Comparison of ENCODE assay signal across 8 mouse cellular contexts in genomic region chrX:50602461-50602875, GRCm38 (mm10).
DNase-seq lines count a peak whose midpoint lies in the region; ATAC-seq and TF ChIP-seq lines count a peak whose summit lies in the region.
"Not testable (repeated sequence)": the region's sequence is repeated elsewhere in the genome, so short reads cannot be mapped to it uniquely, and the experiment has no call there.

No protein-coding gene starts in this region.

- not testable (repeated sequence) for H3K9ac ChIP-seq in forebrain, embryonic 12.5 days; heart, embryonic 14.5 days (ENCODE audit: low read length); intestine, embryonic 14.5 days (ENCODE audit: low read length); limb, embryonic 14.5 days (ENCODE audit: low read depth, low read length, severe bottlenecking); neural tube, embryonic 15.5 days (replicated peaks)

- TF ChIP-seq POLR2A in limb, embryonic 14.5 days (IDR thresholded peaks at IDR 0.05; ENCODE audit: borderline replicate concordance, extremely low read depth, insufficient read depth, insufficient read length) = not testable (repeated sequence)

- peaks cover 16% of the 10 kb centered on the region for H3K36me3 ChIP-seq in forebrain, embryonic 12.5 days (replicated peaks)
- peaks cover 20% of the 10 kb centered on the region for H3K36me3 ChIP-seq in heart, embryonic 14.5 days (ENCODE audit: control insufficient read depth, insufficient read depth, low read length)
- not testable (repeated sequence) for H3K36me3 ChIP-seq in intestine, embryonic 14.5 days (ENCODE audit: control insufficient read depth, insufficient read depth, low read length); limb, embryonic 14.5 days (ENCODE audit: control insufficient read depth, insufficient read depth, low read length); neural tube, embryonic 15.5 days

- 0 out of 2 replicates have a peak overlapping the region, but pooled peaks have one; percentile 17 for H3K4me2 ChIP-seq in forebrain, embryonic 12.5 days
- peak overlapping the region; percentile 43 for H3K4me2 ChIP-seq in heart, embryonic 14.5 days (ENCODE audit: low read length)
- H3K4me2 ChIP-seq in intestine, embryonic 14.5 days (ENCODE audit: low read length) = peak overlapping the region; percentile 18; the same call in 1 of the 2 replicates
- 0 out of 2 replicates have a peak overlapping the region, but pooled peaks have one; percentile 19 for H3K4me2 ChIP-seq in limb, embryonic 14.5 days (replicated peaks; ENCODE audit: low read depth, low read length, severe bottlenecking)
- peak overlapping the region; percentile 48 for H3K4me2 ChIP-seq in neural tube, embryonic 15.5 days

- peak overlapping the region; percentile 19 for H3K4me3 ChIP-seq in forebrain, embryonic 12.5 days (replicated peaks)
- H3K4me3 ChIP-seq in heart, embryonic 14.5 days (ENCODE audit: control insufficient read depth in 1 of 2, insufficient read depth in 1 of 2, low read depth in 1 of 2, low read length in 2 of 2) = peak overlapping the region; percentile 9 to 37; a peak in 3 of 4 replicates
- H3K4me3 ChIP-seq in intestine, embryonic 14.5 days (ENCODE audit: low read depth, low read length) = not testable (repeated sequence)
- H3K4me3 ChIP-seq in limb, embryonic 14.5 days (replicated peaks; ENCODE audit: low read length) = peak overlapping the region; percentile 23
- peak overlapping the region; percentile 28 for H3K4me3 ChIP-seq in neural tube, embryonic 15.5 days (replicated peaks)

- not testable (repeated sequence) for H3K27ac ChIP-seq in forebrain, embryonic 12.5 days; heart, embryonic 14.5 days (replicated peaks in 1 of 2; ENCODE audit: control insufficient read depth in 1 of 2, insufficient read depth in 1 of 2, low read depth in 2 of 2, low read length in 2 of 2); intestine, embryonic 14.5 days (ENCODE audit: low read depth); limb, embryonic 14.5 days (replicated peaks; ENCODE audit: low read depth, low read length)
- peak overlapping the region; percentile 78 for H3K27ac ChIP-seq in neural tube, embryonic 15.5 days (replicated peaks)

- peak; percentile 73 for DNase-seq in 416B (ENCODE audit: low read depth)
- peak; percentile 61 for DNase-seq in adrenal gland, postnatal 14 days
- DNase-seq in intestine, embryonic 14.5 days (ENCODE audit: low spot score); limb, embryonic 14.5 days (ENCODE audit: low spot score): not testable (repeated sequence)
- DNase-seq in lung, postnatal 36 days = peak; percentile 76

- H3K4me1 ChIP-seq in forebrain, embryonic 12.5 days; heart, embryonic 14.5 days (ENCODE audit: control insufficient read depth in 2 of 2, insufficient read depth in 2 of 2, low read length in 2 of 2); intestine, embryonic 14.5 days (replicated peaks; ENCODE audit: control insufficient read depth, insufficient read depth, low read length); limb, embryonic 14.5 days (ENCODE audit: control insufficient read depth, insufficient read depth, low read length); neural tube, embryonic 15.5 days: not testable (repeated sequence)

- H3K9me3 ChIP-seq in forebrain, embryonic 12.5 days; heart, embryonic 14.5 days (ENCODE audit: control insufficient read depth, low read length); intestine, embryonic 14.5 days (ENCODE audit: control insufficient read depth, low read length); limb, embryonic 14.5 days (ENCODE audit: control insufficient read depth, low read length); neural tube, embryonic 15.5 days (replicated peaks): not testable (repeated sequence)

- 60% methylated on average over 8 of the region's 9 CpGs for WGBS in forebrain, embryonic 12.5 days
- 61% methylated on average over 9 of the region's 9 CpGs for WGBS in heart, embryonic 14.5 days
- 56% methylated on average over 7 of the region's 9 CpGs for WGBS in intestine, embryonic 14.5 days
- 74% methylated on average over 9 of the region's 9 CpGs for WGBS in limb, embryonic 14.5 days
- WGBS in neural tube, embryonic 15.5 days = 55% methylated on average over 9 of the region's 9 CpGs

- ATAC-seq in forebrain, embryonic 12.5 days (ENCODE audit: low FRiP score); heart, embryonic 14.5 days (ENCODE audit: insufficient number of reproducible peaks, insufficient read depth, low FRiP score, low read depth); intestine, embryonic 14.5 days (replicated peaks; ENCODE audit: low FRiP score, low TSS enrichment, low read depth); limb, embryonic 14.5 days (ENCODE audit: low FRiP score, low read depth): not testable (repeated sequence)
- peak; percentile 45; the same call in 1 of the 2 replicates for ATAC-seq in neural tube, embryonic 15.5 days (ENCODE audit: low FRiP score)

- not testable (repeated sequence) for H3K27me3 ChIP-seq in forebrain, embryonic 12.5 days; heart, embryonic 14.5 days (ENCODE audit: control insufficient read depth, insufficient read depth, low read length); intestine, embryonic 14.5 days (replicated peaks; ENCODE audit: control insufficient read depth, insufficient read depth, low read length); limb, embryonic 14.5 days (ENCODE audit: control insufficient read depth, insufficient read depth, low read length); neural tube, embryonic 15.5 days (replicated peaks)
